Mouse (Mus musculus) limb, embryonic 14.5 days (tissue): ENCODE data around the gene Rab3a. TPM values are rescaled to one million over a fixed set of nuclear protein-coding genes. Genes with fewer than 3 reads are reported as not detected.
A peak's percentile ranks its signal among the peaks of the same experiment; 100 is the strongest.

Source experiments
- ATAC-seq: fragments of 200-750 bp; cut with Nextera tagmentation; 2 replicates; pipeline ENCODE4 v1.8.0; 2017; ENCODE audit warnings: low read depth, moderate number of reproducible peaks, moderate TSS enrichment; ENCODE audit not compliant: low FRiP score
- DNase-seq: peaks from one replicate; pipeline ENCODE4 v3.0.0-alpha.2; 2015; ENCODE audit warnings: low spot score
- H3K27ac ChIP-seq: fragments of 300-500 bp; sonication (generic); replicated peaks from 2 replicates; pipeline ENCODE4 v1.5.1; 2014; ENCODE audit warnings: low read depth, mild to moderate bottlenecking, low read length, moderate library complexity, mixed read lengths
- H3K27me3 ChIP-seq: fragments of 300-500 bp; sonication (generic); 2 replicates; pipeline ENCODE4 v1.6.1; 2014; ENCODE audit warnings: low read length, mixed read lengths; ENCODE audit not compliant: control insufficient read depth, insufficient read depth
- H3K36me3 ChIP-seq: fragments of 300-500 bp; sonication (generic); 2 replicates; pipeline ENCODE4 v1.6.1; 2014; ENCODE audit warnings: mild to moderate bottlenecking, low read length, moderate library complexity, mixed read lengths; ENCODE audit not compliant: control insufficient read depth, insufficient read depth
- H3K4me1 ChIP-seq: fragments of 300-500 bp; sonication (generic); 2 replicates; pipeline ENCODE4 v1.6.1; 2014; ENCODE audit warnings: antibody characterized with exemption, low read length, mixed read lengths; ENCODE audit not compliant: control insufficient read depth, insufficient read depth
- H3K4me2 ChIP-seq: fragments of 300-500 bp; sonication (generic); replicated peaks from 2 replicates; pipeline ENCODE4 v1.6.1; 2014; ENCODE audit warnings: low read depth, mild to moderate bottlenecking, low read length, moderate library complexity; ENCODE audit not compliant: severe bottlenecking
- H3K4me3 ChIP-seq: fragments of 300-500 bp; sonication (generic); replicated peaks from 2 replicates; pipeline ENCODE4 v1.5.1; 2014; ENCODE audit warnings: low read length
- H3K9ac ChIP-seq: fragments of 300-500 bp; sonication (generic); 2 replicates; pipeline ENCODE4 v1.6.1; 2014; ENCODE audit warnings: mild to moderate bottlenecking, low read depth, low read length, moderate library complexity; ENCODE audit not compliant: severe bottlenecking
- H3K9me3 ChIP-seq: fragments of 300-500 bp; sonication (generic); 2 replicates; pipeline ENCODE4 v1.6.1; 2016; ENCODE audit warnings: low read length; ENCODE audit not compliant: control insufficient read depth
- POLR2A ChIP-seq: fragments of 200-500 bp; IDR thresholded peaks from 2 replicates; pipeline ENCODE4 v1.8.0; 2012; ENCODE audit warnings: inconsistent platforms, mild to moderate bottlenecking, moderate library complexity, borderline replicate concordance; ENCODE audit not compliant: insufficient read depth, insufficient read length; ENCODE audit errors: extremely low read depth
- WGBS: fragments of 180-500 bp; shearing (Covaris S2); extraction: QIAGEN DNeasy Blood & Tissue Kit; methylation state at CpG from one replicate; pipeline ENCODE4 v1.1.7; 2014; 5-methylcytosine and 5-hydroxymethylcytosine counted together
- polyA plus RNA-seq, 2 experiments: library from polyadenylated mRNA; depleted of rRNA in 1 of 2; stranded (reverse) in 1 of 2; unstranded in 1 of 2; fragments of >200 nt; fragmentation: Nextera tagmentation in 1 of 2; extraction: Ambion mirVana in 1 of 2; gene quantifications; 2 replicates each; pipeline versions ENCODE4 v1.2.1 to v1.2.3; 2012 to 2014

The Rab3a gene
- polyA plus RNA-seq, 2 experiments, result 20.1 to 27.2 TPM

- no peak for ATAC-seq
Measured at GRCm38 (mm10) chr8:70752000-70752764, 2.3 kb upstream of the Rab3a start.

GRCm38 (mm10) chr8:70753151-70753550 is 1.3 kb upstream of the Rab3a start:
- peak; percentile 66 for DNase-seq
- Histone ChIP-seq H3K36me3 (peaks cover 21% of the 10 kb centered on the region), H3K27ac (peak overlapping the region; percentile 53), H3K4me1 (peaks cover 18% of the 10 kb centered on the region), H3K9ac (peak overlapping the region; percentile 16; the same call in 1 of the 2 replicates), H3K27me3 (no peaks in the 10 kb centered on the region), H3K4me2 (peak overlapping the region; percentile 34), H3K9me3 (no peaks in the 10 kb centered on the region), H3K4me3 (0 out of 2 replicates have a peak overlapping the region, but pooled peaks have one; percentile 4)
- no peak for TF ChIP-seq POLR2A
- ATAC-seq, result no peak
- 16% methylated on average over 21 of the region's 21 CpGs for WGBS

More at GRCm38 (mm10) chr8:70752000-70752764, 2.3 kb upstream of the Rab3a start:
- TF ChIP-seq POLR2A, result no peak
- Histone ChIP-seq H3K4me2 (0 out of 2 replicates have a peak overlapping the region, but pooled peaks have one; percentile 34), H3K4me1 (peaks cover 18% of the 10 kb centered on the region), H3K9me3 (no peaks in the 10 kb centered on the region), H3K9ac (no peak overlapping the region), H3K36me3 (peaks cover 12% of the 10 kb centered on the region), H3K27ac (peak overlapping the region; percentile 53; the same call in 1 of the 2 replicates), H3K27me3 (peaks cover 6% of the 10 kb centered on the region; the same call in 1 of the 2 replicates), H3K4me3 (no peak overlapping the region)
- WGBS, result 19% methylated on average over 11 of the region's 11 CpGs
- DNase-seq, result peak; percentile 73

- Histone ChIP-seq H3K9ac (peak overlapping the region; percentile 81), H3K27me3 (no peaks in the 10 kb centered on the region), H3K4me2 (peak overlapping the region; percentile 96), H3K4me1 (peaks cover 21% of the 10 kb centered on the region), H3K27ac (peak overlapping the region; percentile 68), H3K36me3 (peaks cover 23% of the 10 kb centered on the region), H3K9me3 (no peaks in the 10 kb centered on the region), H3K4me3 (peak overlapping the region; percentile 77)
- DNase-seq (no peak), ATAC-seq (peak; percentile 23)
- no peak for TF ChIP-seq POLR2A
- 12% methylated on average over 50 of the region's 50 CpGs for WGBS
Measured at GRCm38 (mm10) chr8:70754871-70755660, 587 bp downstream of the Rab3a start.

DNA sequence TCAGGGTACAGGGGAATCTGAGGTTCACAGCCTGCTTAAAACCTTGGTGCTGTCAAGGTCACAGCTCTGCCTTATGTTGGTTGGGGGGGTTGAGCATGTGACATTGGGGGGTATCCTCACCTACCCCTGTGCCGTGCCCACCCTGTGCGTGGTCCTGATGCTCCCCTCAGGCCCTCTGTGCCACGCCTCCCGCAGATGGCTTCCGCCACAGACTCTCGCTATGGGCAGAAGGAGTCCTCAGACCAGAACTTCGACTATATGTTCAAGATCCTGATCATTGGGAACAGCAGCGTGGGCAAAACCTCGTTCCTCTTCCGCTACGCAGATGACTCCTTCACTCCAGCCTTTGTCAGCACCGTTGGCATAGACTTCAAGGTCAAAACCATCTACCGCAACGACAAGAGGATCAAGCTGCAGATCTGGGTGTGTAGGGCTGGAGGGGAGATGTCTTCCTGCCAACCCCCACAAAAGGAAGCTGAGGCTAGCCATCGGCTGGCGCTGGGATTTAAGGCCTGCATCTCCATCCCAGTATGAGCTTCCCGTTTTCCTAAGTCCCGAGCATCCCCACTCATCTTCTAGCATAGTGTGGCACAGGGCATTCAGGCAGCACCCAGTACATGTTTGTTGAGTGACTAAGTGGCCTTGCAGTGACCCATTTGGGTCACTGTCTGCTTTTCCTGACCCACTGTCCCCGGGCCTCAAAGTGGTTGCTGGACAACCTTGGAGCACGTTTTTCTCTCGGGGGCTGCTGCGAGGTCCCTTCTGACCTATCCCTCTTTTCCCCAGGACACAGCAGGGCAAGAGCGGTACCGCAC is 1.4 kb downstream of the Rab3a start:
- peak overlapping the region; percentile 81; the same call in 1 of the 2 replicates for H3K9ac ChIP-seq
- no peak for DNase-seq
- no peak for TF ChIP-seq POLR2A

More for the DNA sequence above, 1.4 kb downstream of the Rab3a start:
- Histone ChIP-seq H3K4me3 (peak overlapping the region; percentile 77), H3K4me2 (peak overlapping the region; percentile 96), H3K27ac (no peak overlapping the region), H3K9me3 (no peaks in the 10 kb centered on the region), H3K4me1 (peaks cover 24% of the 10 kb centered on the region), H3K27me3 (no peaks in the 10 kb centered on the region), H3K36me3 (peaks cover 23% of the 10 kb centered on the region)
- no peak for ATAC-seq
- 84% methylated on average over 24 of the region's 24 CpGs for WGBS
